Mouse (Mus musculus): ENCODE measurements around the gene Nphs1.
"Not testable (repeated sequence)": the region's sequence is repeated elsewhere in the genome, so short reads cannot be mapped to it uniquely, and the experiment has no call there.

Nphs1 gene

DNA sequence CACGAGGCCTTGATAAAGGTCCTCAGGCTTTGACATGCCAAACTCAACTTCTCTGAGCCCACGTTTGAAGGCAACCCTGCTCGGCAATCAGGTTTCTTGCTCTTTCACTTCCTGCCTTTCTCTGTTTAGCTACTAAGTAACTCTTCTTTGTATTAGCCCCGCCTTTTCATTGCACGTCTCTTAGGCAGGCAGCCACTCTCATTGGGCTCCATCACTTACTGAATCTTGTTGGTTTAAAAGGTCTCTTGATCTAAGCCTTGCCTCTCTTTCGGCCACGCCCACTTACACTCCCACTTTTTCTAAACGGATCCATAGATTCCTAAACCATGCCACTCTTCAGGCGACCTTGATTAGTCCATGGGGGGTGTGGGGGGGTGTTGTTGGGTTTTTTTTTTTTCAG is 14.4 kb upstream of the Nphs1 start:
- DNase-seq, result no peak

DNA sequence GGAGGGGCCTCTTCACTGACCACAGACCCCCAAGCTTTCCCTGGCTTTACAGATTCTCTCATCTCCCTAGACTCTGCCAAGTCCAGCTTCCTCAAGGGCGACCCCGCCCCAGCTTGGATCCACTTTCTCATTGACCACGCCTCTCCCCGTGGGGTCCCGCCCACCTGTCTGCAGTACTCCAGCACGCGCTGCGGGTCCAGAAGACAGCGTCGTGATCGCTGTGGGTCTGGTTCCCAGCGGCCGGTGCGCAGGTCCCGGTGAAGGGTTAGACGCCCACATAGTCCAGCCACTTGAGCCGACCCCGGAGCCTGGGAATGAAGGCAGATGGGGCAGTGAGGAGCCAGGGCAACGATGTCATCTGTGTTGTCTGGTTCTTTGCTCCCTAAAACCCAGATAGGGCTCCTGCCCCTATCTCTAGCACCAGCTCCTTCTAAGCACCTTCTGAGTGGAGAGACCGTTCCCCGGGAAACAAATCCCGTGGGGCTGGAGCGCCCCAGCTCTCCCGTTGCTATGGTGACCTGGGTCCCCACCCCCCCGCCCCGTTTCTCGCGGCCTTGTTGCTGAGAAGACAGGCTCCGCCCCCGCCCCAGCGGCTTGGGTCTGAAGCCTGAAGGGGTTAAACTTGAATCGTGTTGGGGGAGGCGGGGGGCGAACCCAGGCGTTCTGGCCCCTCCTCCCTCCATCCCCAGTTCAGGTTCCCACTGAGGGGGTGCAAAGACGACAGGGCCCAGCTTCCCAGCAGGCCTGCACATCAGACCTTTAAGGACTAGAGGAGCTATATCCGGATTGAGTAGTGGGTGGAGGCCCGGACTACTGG is 13.8 kb upstream of the Nphs1 start:
- DNase-seq, result peak; percentile 49

DNA sequence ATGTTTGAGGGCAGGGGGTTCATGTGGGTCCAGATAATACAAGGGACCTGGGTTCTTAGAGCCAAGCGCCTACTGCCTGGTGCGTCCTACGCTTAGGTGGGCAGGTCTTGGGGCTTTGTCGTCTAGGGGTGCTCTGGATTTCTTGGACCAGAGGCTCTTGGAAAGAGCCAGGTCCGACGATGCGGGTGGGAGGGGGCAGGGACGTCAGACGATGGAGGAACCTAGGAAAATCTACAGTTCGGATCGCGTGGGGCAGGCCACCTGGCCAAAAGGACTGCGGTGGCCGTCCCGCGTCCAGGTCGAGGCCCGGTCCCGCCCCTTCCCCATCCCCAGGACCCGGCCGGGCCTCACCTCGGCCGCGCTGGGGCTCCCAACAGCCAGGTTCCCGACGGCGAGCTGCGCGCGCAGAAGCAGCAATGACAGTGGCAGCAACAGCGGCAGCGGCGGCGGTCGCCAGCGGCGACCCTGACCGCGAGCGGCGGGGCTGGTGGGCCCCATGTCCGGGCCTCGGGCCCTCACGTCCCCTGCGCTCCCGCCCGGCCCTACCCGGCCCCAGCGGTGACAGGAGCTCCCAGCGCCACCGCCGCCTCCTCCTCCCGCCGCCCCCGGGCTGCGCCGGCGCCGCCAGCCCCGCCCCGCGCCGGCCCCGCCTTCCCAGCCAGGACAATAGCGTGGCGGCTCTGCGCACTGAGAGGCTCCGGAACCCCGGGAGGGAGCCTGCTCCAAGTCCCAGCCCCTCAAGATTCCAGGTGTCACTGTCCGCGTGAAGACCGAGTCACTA is 13.0 kb upstream of the Nphs1 start, which contains the start of gene Aplp1:
TSS of gene Aplp1 (minus strand) at position 565 of the 781 bp plus-strand sequence.
- DNase-seq, result peak; percentile 50

- DNase-seq, result no peak
These were observed 7.9 kb upstream of the Nphs1 start for GRCm38 (mm10) chr7:30450241-30450640.

DNA sequence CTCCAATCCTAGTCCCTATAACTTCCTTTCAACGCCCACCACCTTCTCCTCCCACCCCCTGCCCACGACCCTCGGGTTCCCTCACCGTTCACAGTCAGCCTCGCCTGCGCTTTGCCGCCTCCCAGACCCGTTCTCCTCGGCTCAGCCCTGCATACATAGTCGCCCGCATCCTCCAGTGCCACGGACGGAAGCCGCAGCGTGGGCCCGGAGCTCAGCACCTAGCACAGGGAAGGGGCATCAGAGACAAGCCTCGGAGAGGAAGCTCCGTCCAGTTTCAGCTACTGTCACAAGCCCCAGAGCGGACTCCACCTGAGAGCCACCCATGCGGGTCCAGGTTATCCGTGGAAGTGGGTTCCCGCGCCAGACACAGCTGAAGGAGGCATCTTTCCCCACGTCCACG is 4.8 kb upstream of the Nphs1 start:
- no peak for DNase-seq

GRCm38 (mm10) chr7:30453766-30454165 is 4.3 kb upstream of the Nphs1 start:
- peak; percentile 76 for DNase-seq

- no peak for DNase-seq
These were observed 3.9 kb upstream of the Nphs1 start for GRCm38 (mm10) chr7:30454259-30454658.

- no peak for DNase-seq
These were observed 1.6 kb upstream of the Nphs1 start for GRCm38 (mm10) chr7:30456487-30456886.

GRCm38 (mm10) chr7:30456911-30457628 is 1.0 kb upstream of the Nphs1 start:
- no peak for DNase-seq

- no peak for DNase-seq
These were observed 1.4 kb downstream of the Nphs1 start for GRCm38 (mm10) chr7:30459484-30459883.

DNA sequence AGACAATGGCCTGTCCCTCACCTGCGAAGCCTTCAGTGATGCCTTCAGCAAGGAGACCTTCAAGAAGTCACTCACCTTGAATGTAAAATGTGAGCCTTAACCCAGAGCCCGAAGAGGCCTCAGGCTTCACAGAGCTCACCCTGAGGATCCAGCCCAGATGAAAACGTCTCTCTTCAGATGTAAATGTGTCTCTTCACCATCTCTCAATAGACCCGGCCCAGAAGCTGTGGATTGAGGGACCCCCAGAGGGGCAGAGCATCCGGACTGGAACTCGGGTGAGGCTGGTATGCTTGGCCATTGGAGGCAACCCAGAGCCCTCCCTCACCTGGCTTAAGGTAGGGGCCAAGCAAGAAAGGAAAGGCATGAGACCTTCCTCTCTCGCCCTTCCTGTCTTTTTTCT is 5.5 kb downstream of the Nphs1 start:
- DNase-seq, result no peak

- no peak for DNase-seq
These were observed 5.9 kb downstream of the Nphs1 start for GRCm38 (mm10) chr7:30463996-30464395.

GRCm38 (mm10) chr7:30464816-30465300 is 6.7 kb downstream of the Nphs1 start:
- DNase-seq, result no peak

DNA sequence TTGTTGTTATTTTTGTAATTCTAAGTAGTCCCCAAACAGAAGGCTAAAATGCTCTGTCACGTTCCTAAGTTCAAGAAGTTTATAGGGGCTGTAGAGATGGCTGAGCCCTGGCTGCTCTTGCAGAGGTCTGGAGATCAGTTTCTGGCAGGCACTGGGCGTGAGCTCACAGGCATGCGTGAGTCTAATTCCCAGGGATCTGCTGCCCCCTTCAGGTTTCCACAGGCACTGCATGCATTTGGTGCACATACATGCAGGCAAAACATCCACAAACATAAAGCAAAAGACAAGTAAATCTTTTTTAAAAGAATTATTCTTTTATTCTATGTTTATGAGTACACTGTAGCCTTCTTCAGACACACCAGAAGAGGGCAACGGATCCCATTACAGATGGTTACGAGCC is 14.3 kb downstream of the Nphs1 start:
- peak; percentile 60 for DNase-seq

DNA sequence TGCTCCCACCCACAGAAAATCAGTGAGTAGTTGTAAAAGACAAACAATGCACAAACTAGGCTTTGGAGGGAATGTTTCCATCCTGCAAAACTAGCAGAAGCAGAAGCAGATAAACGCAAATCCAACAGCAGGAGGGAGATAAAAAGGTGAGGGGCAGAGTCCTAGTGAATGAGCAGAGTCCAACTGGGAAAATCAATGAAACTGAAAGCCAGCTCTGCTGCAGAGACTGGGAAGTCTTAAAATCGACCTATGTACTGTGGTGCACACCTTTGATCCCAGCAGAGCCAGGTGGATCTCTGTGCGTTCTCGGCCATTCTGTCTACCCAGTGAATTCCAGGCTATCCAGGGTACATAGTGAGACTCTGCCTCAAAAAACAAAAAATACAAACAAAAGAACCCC is 16.9 kb downstream of the Nphs1 start:
- DNase-seq, result no peak

DNA sequence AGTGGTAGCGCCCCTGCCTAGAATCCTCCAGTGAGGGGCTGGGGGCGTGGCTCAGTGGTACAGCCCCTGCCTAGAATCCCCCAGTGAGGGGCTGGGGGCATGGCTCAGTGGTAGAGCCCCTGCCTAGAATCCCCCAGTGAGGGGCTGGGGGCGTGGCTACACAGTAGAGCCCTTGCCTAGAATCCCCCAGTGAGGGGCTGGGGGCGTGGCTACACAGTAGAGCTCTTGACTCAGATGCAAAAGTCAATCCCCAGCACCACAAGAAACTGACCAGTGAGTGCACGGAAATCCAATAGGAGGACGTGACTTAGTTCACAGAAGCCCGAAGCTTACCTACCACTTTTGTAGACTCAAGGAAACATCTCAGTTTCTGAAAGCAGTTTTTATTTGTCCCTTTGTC is 18.0 kb downstream of the Nphs1 start:
- not testable (repeated sequence) for DNase-seq

GRCm38 (mm10) chr7:30477415-30478381 is 19.6 kb downstream of the Nphs1 start:
- DNase-seq, result peak; percentile 31

- DNase-seq, result peak; percentile 55
These were observed 26.1 kb downstream of the Nphs1 start for GRCm38 (mm10) chr7:30484250-30484649.

GRCm38 (mm10) chr7:30490251-30490956 is 32.3 kb downstream of the Nphs1 start:
- peak; percentile 40 for DNase-seq

GRCm38 (mm10) chr7:30490957-30491307 is 32.8 kb downstream of the Nphs1 start:
- DNase-seq, result no peak

DNA sequence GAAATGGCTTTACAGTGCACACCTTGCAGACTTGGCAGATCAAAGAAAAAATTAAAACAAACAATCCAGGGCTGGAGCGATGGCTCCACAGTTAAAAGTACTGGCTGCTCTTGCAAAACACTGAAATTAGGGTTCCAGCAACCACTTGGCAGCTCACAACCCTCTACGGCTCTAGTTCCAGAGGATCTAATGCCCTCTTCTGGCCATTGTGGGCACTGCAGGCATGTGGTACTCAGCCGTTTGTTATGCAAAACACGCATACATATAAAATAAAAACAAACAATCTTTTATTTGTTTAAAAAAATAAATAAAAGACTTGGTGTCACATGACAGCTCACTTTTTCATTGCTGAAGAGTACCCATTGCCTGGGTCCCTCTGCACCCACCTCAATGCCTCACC is 34.6 kb downstream of the Nphs1 start:
- peak; percentile 77 for DNase-seq
